Mouse (Mus musculus) hindbrain, embryonic 16.5 days (tissue): ENCODE results near the gene Ppfibp2. TPM values are rescaled to one million over a fixed set of nuclear protein-coding genes. Genes with fewer than 3 reads are reported as not detected.

Source experiments
- ATAC-seq: fragments of 200-750 bp; cut with Nextera tagmentation; 2 replicates; pipeline ENCODE4 v1.8.0; 2017; ENCODE audit warnings: moderate TSS enrichment, moderate library complexity
- H3K27ac ChIP-seq: fragments of 300-500 bp; sonication (generic); 2 replicates; pipeline ENCODE4 v1.5.1; 2014; ENCODE audit warnings: low read depth, mild to moderate bottlenecking, control low read depth, low read length, moderate library complexity
- H3K27me3 ChIP-seq: fragments of 300-500 bp; sonication (generic); replicated peaks from 2 replicates; pipeline ENCODE4 v1.6.1; 2014; ENCODE audit warnings: low read length; ENCODE audit not compliant: control insufficient read depth, insufficient read depth
- H3K36me3 ChIP-seq: fragments of 300-500 bp; sonication (generic); 2 replicates; pipeline ENCODE4 v1.6.1; 2014; ENCODE audit warnings: mild to moderate bottlenecking, low read length, moderate library complexity, mixed read lengths; ENCODE audit not compliant: control insufficient read depth, insufficient read depth
- H3K4me1 ChIP-seq: fragments of 300-500 bp; sonication (generic); 2 replicates; pipeline ENCODE4 v1.6.1; 2014; ENCODE audit warnings: low read depth, low read length; ENCODE audit not compliant: control insufficient read depth, insufficient read depth
- H3K4me2 ChIP-seq: fragments of 300-500 bp; sonication (generic); 2 replicates; pipeline ENCODE4 v1.6.1; 2014; ENCODE audit warnings: mild to moderate bottlenecking, low read length, control low read depth, moderate library complexity
- H3K4me3 ChIP-seq: fragments of 300-500 bp; sonication (generic); 2 replicates; pipeline ENCODE4 v1.5.1; 2014; ENCODE audit warnings: mild to moderate bottlenecking, low read length, control low read depth, moderate library complexity
- H3K9ac ChIP-seq: fragments of 300-500 bp; sonication (generic); 2 replicates; pipeline ENCODE4 v1.6.1; 2014; ENCODE audit warnings: low read depth, mild to moderate bottlenecking, control low read depth, low read length, moderate library complexity
- H3K9me3 ChIP-seq: fragments of 300-500 bp; sonication (generic); 2 replicates; pipeline ENCODE4 v1.6.1; 2014; ENCODE audit warnings: mild to moderate bottlenecking, low read length, moderate library complexity; ENCODE audit not compliant: control insufficient read depth
- WGBS: fragments of 180-500 bp; shearing (Covaris S2); extraction: QIAGEN DNeasy Blood & Tissue Kit; methylation state at CpG from one replicate; pipeline ENCODE4 v1.1.7; 2014; 5-methylcytosine and 5-hydroxymethylcytosine counted together
- polyA plus RNA-seq: library from polyadenylated mRNA; unstranded; fragments of >200 nt; fragmentation: Nextera tagmentation; extraction: Ambion mirVana; gene quantifications from 2 replicates; pipeline ENCODE4 v1.2.1, GENCODE M21; 2015

Ppfibp2 gene
- polyA plus RNA-seq, 1 experiment from 2014 or later: 3.6 TPM

- Histone ChIP-seq H3K27me3 (no peaks in the 10 kb centered on the region), H3K9me3 (no peaks in the 10 kb centered on the region), H3K4me3 (no peak within 1 kb of the TSS), H3K4me2 (no peak within 1 kb of the TSS), H3K9ac (no peak within 1 kb of the TSS), H3K36me3 (no peaks in the 10 kb centered on the region), H3K4me1 (no peaks in the 10 kb centered on the region), H3K27ac (no peak within 1 kb of the TSS)
- WGBS: 92% methylated on average over 2 of the region's 2 CpGs
- ATAC-seq: no peak
Observed at GRCm38 (mm10) chr7:107625061-107625460, 30.1 kb downstream of the Ppfibp2 start, which contains the start of gene 5330417H12Rik. TSS of gene 5330417H12Rik (minus strand) at chr7:107625161.

GRCm38 (mm10) chr7:107625781-107626180 lies 30.8 kb downstream of the Ppfibp2 start:
- no peak overlapping the region for H3K4me2 ChIP-seq
- no peak overlapping the region for H3K27ac ChIP-seq
- ATAC-seq: no peak
- no peaks in the 10 kb centered on the region for H3K36me3 ChIP-seq
- H3K9me3 ChIP-seq: no peaks in the 10 kb centered on the region
- WGBS: 86% methylated on average over 6 of the region's 6 CpGs
- no peaks in the 10 kb centered on the region for H3K27me3 ChIP-seq
- H3K4me1 ChIP-seq: no peaks in the 10 kb centered on the region
- H3K9ac ChIP-seq: no peak overlapping the region
- H3K4me3 ChIP-seq: no peak overlapping the region

- Histone ChIP-seq H3K4me1 (no peaks in the 10 kb centered on the region), H3K9me3 (no peaks in the 10 kb centered on the region), H3K36me3 (no peaks in the 10 kb centered on the region), H3K4me2 (no peak overlapping the region), H3K27ac (no peak overlapping the region), H3K27me3 (no peaks in the 10 kb centered on the region), H3K9ac (no peak overlapping the region), H3K4me3 (no peak overlapping the region)
- no peak for ATAC-seq
Observed at GRCm38 (mm10) chr7:107628383-107628782, 33.4 kb downstream of the Ppfibp2 start.

- no peak overlapping the region for H3K4me3 ChIP-seq
- no peaks in the 10 kb centered on the region for H3K4me1 ChIP-seq
- no peaks in the 10 kb centered on the region for H3K9me3 ChIP-seq
- WGBS: 99% methylated on average over 4 of the region's 4 CpGs
- no peaks in the 10 kb centered on the region for H3K36me3 ChIP-seq
- H3K4me2 ChIP-seq: no peak overlapping the region
- no peaks in the 10 kb centered on the region for H3K27me3 ChIP-seq
- no peak overlapping the region for H3K9ac ChIP-seq
- H3K27ac ChIP-seq: no peak overlapping the region
- no peak for ATAC-seq
Observed at GRCm38 (mm10) chr7:107633201-107633600, 38.2 kb downstream of the Ppfibp2 start.

- Histone ChIP-seq H3K27me3 (no peaks in the 10 kb centered on the region), H3K4me2 (no peak overlapping the region), H3K4me3 (no peak overlapping the region), H3K9ac (no peak overlapping the region), H3K9me3 (no peaks in the 10 kb centered on the region), H3K27ac (no peak overlapping the region), H3K4me1 (no peaks in the 10 kb centered on the region), H3K36me3 (no peaks in the 10 kb centered on the region)
- peak; percentile 82 for ATAC-seq
- 78% methylated on average over 7 of the region's 7 CpGs for WGBS
Observed at GRCm38 (mm10) chr7:107637398-107637797, 42.4 kb downstream of the Ppfibp2 start.

GRCm38 (mm10) chr7:107638026-107638425 lies 43.0 kb downstream of the Ppfibp2 start:
- Histone ChIP-seq H3K4me1 (0 out of 2 replicates have a peak, but pooled peaks cover 3% of the 10 kb centered on the region), H3K27ac (0 out of 2 replicates have a peak overlapping the region, but pooled peaks have one; percentile 12), H3K4me3 (no peak overlapping the region), H3K9me3 (no peaks in the 10 kb centered on the region), H3K9ac (no peak overlapping the region), H3K27me3 (no peaks in the 10 kb centered on the region), H3K4me2 (no peak overlapping the region), H3K36me3 (no peaks in the 10 kb centered on the region)
- WGBS: 89% methylated on average over 5 of the region's 5 CpGs
- ATAC-seq: no peak

GRCm38 (mm10) chr7:107642586-107643275 lies 47.7 kb downstream of the Ppfibp2 start:
- 0 out of 2 replicates have a peak, but pooled peaks cover 3% of the 10 kb centered on the region for H3K4me1 ChIP-seq
- ATAC-seq: peak; percentile 94
- H3K9me3 ChIP-seq: no peaks in the 10 kb centered on the region
- H3K4me2 ChIP-seq: no peak overlapping the region
- H3K4me3 ChIP-seq: no peak overlapping the region
- H3K9ac ChIP-seq: no peak overlapping the region
- H3K27ac ChIP-seq: no peak overlapping the region
- no peaks in the 10 kb centered on the region for H3K27me3 ChIP-seq
- no peaks in the 10 kb centered on the region for H3K36me3 ChIP-seq
- 58% methylated on average over 7 of the region's 7 CpGs for WGBS

GRCm38 (mm10) chr7:107644987-107645386 lies 50.0 kb downstream of the Ppfibp2 start:
- no peak overlapping the region for H3K27ac ChIP-seq
- no peak overlapping the region for H3K4me2 ChIP-seq
- H3K9me3 ChIP-seq: no peaks in the 10 kb centered on the region
- no peak for ATAC-seq
- no peak overlapping the region for H3K9ac ChIP-seq
- no peak overlapping the region for H3K4me3 ChIP-seq
- WGBS: 95% methylated on average over 2 of the region's 2 CpGs
- 0 out of 2 replicates have a peak, but pooled peaks cover 3% of the 10 kb centered on the region for H3K4me1 ChIP-seq
- H3K27me3 ChIP-seq: no peaks in the 10 kb centered on the region
- no peaks in the 10 kb centered on the region for H3K36me3 ChIP-seq

GRCm38 (mm10) chr7:107648937-107649688 lies 54.1 kb downstream of the Ppfibp2 start:
- no peak for ATAC-seq
- WGBS: 84% methylated on average over 12 of the region's 12 CpGs
- Histone ChIP-seq H3K4me1 (no peaks in the 10 kb centered on the region), H3K9ac (no peak overlapping the region), H3K36me3 (no peaks in the 10 kb centered on the region), H3K9me3 (no peaks in the 10 kb centered on the region), H3K4me2 (no peak overlapping the region), H3K27me3 (no peaks in the 10 kb centered on the region), H3K4me3 (no peak overlapping the region), H3K27ac (no peak overlapping the region)
